Mouse (Mus musculus): ENCODE measurements at regions not wholly inside any gene's neighbourhood (a gene's known extent, or its start where the extent isn't known, plus 50 kb on each side); places are given as distances from the start of the nearest gene placed in this dataset.

DNA sequence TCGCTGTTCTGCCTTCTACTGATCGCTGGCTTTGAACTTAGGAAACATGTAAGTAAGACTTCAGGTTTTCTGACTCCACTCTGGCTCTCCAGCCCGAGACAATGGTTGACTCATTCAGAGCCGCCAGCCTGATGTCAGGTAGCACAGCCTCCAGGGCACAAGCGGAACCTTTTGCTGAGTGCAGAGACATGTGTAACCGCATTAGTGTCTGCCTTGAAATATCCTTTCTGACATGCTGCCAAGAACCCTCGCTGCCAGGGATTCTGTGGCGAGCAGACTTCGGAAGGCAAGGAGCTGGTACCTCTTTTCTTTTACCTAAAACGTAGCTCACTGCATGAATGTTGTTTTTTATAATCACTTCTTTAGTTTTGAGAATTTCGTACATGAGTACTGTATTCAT lies 279.1 kb downstream of the Drd1 start:
- Histone ChIP-seq H3K27ac (ENCODE audit: control insufficient read depth, insufficient read depth, low read depth, low read length) (peak overlapping the region; percentile 49; the same call in 1 of the 2 replicates), H3K4me1 (ENCODE audit: control insufficient read depth, insufficient read depth, low read length) (no peaks in the 10 kb centered on the region; the same call in 1 of the 2 replicates), H3K36me3 (ENCODE audit: control insufficient read depth, insufficient read depth, low read length) (no peaks in the 10 kb centered on the region), H3K4me3 (ENCODE audit: control insufficient read depth, low read depth, low read length) (no peak overlapping the region), H3K27me3 (ENCODE audit: control insufficient read depth, insufficient read depth, low read length) (no peaks in the 10 kb centered on the region)
- no peak for TF ChIP-seq CTCF (IDR thresholded peaks at IDR 0.05; ENCODE audit: control insufficient read depth, insufficient read depth, insufficient replicate concordance, low read depth, low read length)
- TF ChIP-seq POLR2A (IDR thresholded peaks at IDR 0.05; ENCODE audit: control insufficient read depth, low read depth, low read length), result no peak

DNA sequence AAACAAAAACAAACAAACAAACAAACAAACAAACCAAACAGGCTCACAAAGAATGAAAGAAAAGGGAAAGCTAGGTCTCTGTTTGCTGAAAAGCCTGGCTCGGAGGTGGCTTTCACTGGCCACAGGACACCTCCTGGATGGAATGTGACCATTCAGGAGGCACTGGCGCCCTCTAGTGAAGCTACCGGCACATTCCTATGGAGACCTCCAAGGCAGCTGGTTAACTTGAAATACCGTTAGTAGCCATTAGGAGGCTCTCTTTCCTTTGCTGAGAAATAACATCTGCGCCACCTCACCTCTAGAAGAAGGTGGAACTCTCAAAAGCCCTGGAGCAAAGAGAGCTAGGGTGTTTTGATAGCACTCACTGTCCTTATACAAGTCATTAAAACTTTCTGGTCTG lies 279.8 kb downstream of the Drd1 start:
- no peak overlapping the region for H3K4me3 ChIP-seq (ENCODE audit: control insufficient read depth, low read depth, low read length)
- no peaks in the 10 kb centered on the region for H3K27me3 ChIP-seq (ENCODE audit: control insufficient read depth, insufficient read depth, low read length)
- H3K36me3 ChIP-seq (ENCODE audit: control insufficient read depth, insufficient read depth, low read length), result no peaks in the 10 kb centered on the region
- H3K4me1 ChIP-seq (ENCODE audit: control insufficient read depth, insufficient read depth, low read length), result no peaks in the 10 kb centered on the region; the same call in 1 of the 2 replicates
- peak; percentile 86; the same call in 1 of the 2 replicates for TF ChIP-seq CTCF (IDR thresholded peaks at IDR 0.05; ENCODE audit: control insufficient read depth, insufficient read depth, insufficient replicate concordance, low read depth, low read length)
- TF ChIP-seq POLR2A (IDR thresholded peaks at IDR 0.05; ENCODE audit: control insufficient read depth, low read depth, low read length), result no peak
- H3K27ac ChIP-seq (ENCODE audit: control insufficient read depth, insufficient read depth, low read depth, low read length), result no peak overlapping the region

DNA sequence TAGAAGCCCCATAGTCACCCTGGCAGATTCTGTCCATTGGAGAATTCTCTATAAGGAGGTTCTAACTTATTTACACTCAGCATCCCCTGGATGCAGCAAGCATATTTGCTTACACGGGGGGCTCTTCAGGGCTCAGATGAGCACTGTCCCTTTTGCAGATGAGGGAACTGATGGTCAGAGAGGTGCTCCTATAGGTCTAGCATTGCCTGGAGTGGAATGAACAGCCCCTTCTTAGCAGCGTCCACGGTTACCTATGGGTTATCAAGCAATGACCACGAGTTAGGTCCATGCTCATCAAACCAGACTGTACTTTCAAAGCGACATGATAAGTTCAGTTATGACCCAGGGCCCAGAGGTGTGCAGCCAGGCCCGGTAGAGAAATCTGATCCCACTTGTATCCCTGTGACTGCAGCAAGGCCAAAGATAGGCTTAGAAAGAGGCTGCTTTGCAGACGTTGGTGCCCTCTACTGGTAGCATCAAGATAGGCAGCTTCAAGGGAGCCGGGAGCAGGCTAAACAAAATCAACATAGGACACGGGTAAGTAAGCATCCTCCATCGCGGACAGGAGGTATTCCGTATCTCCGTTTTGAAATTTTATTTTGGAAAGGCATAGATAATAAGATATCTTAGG lies 290.8 kb downstream of the Drd1 start:
- TF ChIP-seq CTCF (IDR thresholded peaks at IDR 0.05; ENCODE audit: control insufficient read depth, insufficient read depth, insufficient replicate concordance, low read depth, low read length) (peak; percentile 69; the same call in 1 of the 2 replicates), POLR2A (IDR thresholded peaks at IDR 0.05; ENCODE audit: control insufficient read depth, low read depth, low read length) (no peak)
- Histone ChIP-seq H3K27ac (ENCODE audit: control insufficient read depth, insufficient read depth, low read depth, low read length) (no peak overlapping the region), H3K4me1 (ENCODE audit: control insufficient read depth, insufficient read depth, low read length) (no peaks in the 10 kb centered on the region; the same call in 1 of the 2 replicates), H3K27me3 (ENCODE audit: control insufficient read depth, insufficient read depth, low read length) (no peaks in the 10 kb centered on the region), H3K4me3 (ENCODE audit: control insufficient read depth, low read depth, low read length) (no peak overlapping the region), H3K36me3 (ENCODE audit: control insufficient read depth, insufficient read depth, low read length) (no peaks in the 10 kb centered on the region)

DNA sequence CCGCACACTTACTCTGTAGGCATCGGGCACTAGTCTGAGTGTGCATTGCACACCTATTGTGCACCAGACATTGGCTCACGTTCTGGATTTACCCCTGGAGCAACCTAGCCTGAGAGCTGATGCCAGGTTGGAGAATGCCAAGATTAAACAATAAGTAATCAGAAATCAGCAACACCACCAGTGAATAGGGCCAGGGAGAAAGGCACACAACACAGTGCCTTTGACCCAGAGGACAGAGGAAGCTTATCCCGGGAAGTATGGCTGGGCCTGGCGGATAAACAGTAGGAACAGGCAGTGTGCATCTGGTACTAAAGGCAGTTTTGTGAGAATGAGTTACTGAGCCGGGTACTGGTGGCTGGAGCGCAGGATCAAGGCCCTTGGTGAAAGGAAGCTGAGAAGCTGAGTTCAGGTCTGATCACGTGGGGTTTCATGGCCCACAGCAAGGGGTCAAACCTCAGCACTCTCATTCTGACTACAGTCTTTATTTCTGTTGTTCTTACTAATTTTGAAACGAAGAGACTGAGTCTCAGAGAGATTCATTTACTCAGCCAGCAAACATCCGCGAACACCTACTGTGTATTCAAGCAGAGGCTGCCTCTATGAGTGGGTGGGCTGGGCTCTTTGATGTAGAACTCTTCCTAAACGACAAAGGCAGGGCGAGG lies 284.8 kb upstream of the Msx2 start:
- no peak overlapping the region for H3K4me3 ChIP-seq (ENCODE audit: control insufficient read depth, low read depth, low read length)
- no peaks in the 10 kb centered on the region; the same call in 1 of the 2 replicates for H3K4me1 ChIP-seq (ENCODE audit: control insufficient read depth, insufficient read depth, low read length)
- no peak overlapping the region for H3K27ac ChIP-seq (ENCODE audit: control insufficient read depth, insufficient read depth, low read depth, low read length)
- no peak for TF ChIP-seq CTCF (IDR thresholded peaks at IDR 0.05; ENCODE audit: control insufficient read depth, insufficient read depth, insufficient replicate concordance, low read depth, low read length)
- TF ChIP-seq POLR2A (IDR thresholded peaks at IDR 0.05; ENCODE audit: control insufficient read depth, low read depth, low read length), result no peak
- H3K27me3 ChIP-seq (ENCODE audit: control insufficient read depth, insufficient read depth, low read length), result no peaks in the 10 kb centered on the region
- H3K36me3 ChIP-seq (ENCODE audit: control insufficient read depth, insufficient read depth, low read length), result no peaks in the 10 kb centered on the region

DNA sequence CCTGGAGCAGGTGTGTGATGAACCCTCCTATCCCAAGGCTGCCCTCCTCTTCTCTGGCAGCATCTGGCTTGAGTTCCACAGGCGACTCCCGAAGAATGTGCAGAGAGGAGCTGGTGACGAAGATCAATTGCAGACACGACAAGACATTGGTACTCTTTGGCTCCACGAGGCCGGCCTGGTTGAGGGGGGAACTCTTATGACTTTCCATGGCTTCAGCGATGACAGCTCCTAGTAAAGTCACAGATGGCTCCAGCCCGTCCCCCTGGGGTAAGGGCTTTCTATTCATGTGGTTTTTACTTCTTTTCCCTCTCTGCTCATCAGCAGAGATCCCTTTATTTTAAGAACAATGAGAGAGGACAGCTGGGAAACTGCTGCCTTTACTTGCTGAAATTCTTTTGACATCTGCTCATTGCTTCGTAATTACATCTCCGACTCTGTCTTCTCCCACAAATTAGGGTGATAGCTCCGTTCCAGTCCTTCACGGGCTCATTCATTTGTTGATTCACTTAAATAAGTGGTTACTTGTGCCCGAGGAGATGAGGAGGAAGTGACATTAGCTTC lies 284.2 kb upstream of the Msx2 start:
- Histone ChIP-seq H3K27ac (ENCODE audit: control insufficient read depth, insufficient read depth, low read depth, low read length) (no peak overlapping the region), H3K36me3 (ENCODE audit: control insufficient read depth, insufficient read depth, low read length) (no peaks in the 10 kb centered on the region), H3K27me3 (ENCODE audit: control insufficient read depth, insufficient read depth, low read length) (no peaks in the 10 kb centered on the region), H3K4me3 (ENCODE audit: control insufficient read depth, low read depth, low read length) (no peak overlapping the region), H3K4me1 (ENCODE audit: control insufficient read depth, insufficient read depth, low read length) (no peaks in the 10 kb centered on the region)
- TF ChIP-seq POLR2A (IDR thresholded peaks at IDR 0.05; ENCODE audit: control insufficient read depth, low read depth, low read length) (no peak), CTCF (IDR thresholded peaks at IDR 0.05; ENCODE audit: control insufficient read depth, insufficient read depth, insufficient replicate concordance, low read depth, low read length) (no peak)

DNA sequence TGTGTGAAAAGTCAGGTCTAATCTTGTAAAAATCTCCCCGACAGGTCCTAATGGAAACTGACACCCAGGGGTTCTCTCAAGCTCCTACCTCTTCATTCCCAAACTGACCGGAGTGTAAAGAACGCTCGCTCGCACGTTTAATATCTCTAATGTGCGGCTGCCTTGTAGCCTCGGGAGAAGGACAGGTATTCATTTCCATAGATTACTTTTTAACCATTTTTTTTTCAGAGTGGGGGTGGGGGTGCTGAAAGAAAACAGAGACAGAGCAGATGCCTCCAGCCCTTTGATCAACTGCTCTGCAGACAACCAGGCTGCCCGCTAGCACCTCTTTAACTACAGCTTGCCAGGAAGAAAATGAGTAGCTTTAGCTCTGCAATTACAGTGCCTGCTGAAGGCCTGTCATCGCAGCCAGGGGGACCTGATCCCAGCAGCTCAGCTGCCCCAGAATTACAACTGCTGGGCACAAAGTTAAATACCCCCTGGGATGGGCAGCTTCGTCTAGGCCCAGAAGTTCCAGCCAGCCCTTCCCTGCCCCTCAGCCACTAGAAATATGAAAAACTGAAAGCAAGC lies 282.3 kb upstream of the Msx2 start:
- Histone ChIP-seq H3K4me3 (ENCODE audit: control insufficient read depth, low read depth, low read length) (no peak overlapping the region), H3K27me3 (ENCODE audit: control insufficient read depth, insufficient read depth, low read length) (no peaks in the 10 kb centered on the region), H3K27ac (ENCODE audit: control insufficient read depth, insufficient read depth, low read depth, low read length) (no peak overlapping the region), H3K4me1 (ENCODE audit: control insufficient read depth, insufficient read depth, low read length) (no peaks in the 10 kb centered on the region), H3K36me3 (ENCODE audit: control insufficient read depth, insufficient read depth, low read length) (no peaks in the 10 kb centered on the region)
- TF ChIP-seq CTCF (IDR thresholded peaks at IDR 0.05; ENCODE audit: control insufficient read depth, insufficient read depth, insufficient replicate concordance, low read depth, low read length) (no peak), POLR2A (IDR thresholded peaks at IDR 0.05; ENCODE audit: control insufficient read depth, low read depth, low read length) (no peak)

DNA sequence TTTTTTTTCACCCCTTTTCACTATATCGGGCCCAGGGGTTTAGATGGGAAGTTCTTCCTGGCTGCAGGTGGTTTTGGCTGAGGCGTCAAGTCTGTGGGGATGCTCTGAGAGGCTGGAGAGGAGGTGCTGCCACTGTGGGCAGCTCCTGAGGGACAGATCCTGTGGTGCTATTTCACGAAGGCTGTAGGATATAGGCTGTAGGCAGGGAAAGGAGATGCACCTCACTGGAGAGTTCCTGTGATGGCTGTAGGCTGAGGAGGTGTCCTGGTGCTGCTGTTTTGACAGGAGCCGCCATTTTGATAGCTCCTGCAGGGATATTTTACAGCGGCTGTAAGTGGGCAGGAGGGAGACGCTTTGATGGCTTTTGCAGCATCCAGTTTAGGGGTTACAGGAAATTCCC lies 280.2 kb upstream of the Msx2 start:
- Histone ChIP-seq H3K4me1 (ENCODE audit: control insufficient read depth, insufficient read depth, low read length) (no peaks in the 10 kb centered on the region), H3K4me3 (ENCODE audit: control insufficient read depth, low read depth, low read length) (no peak overlapping the region), H3K27ac (ENCODE audit: control insufficient read depth, insufficient read depth, low read depth, low read length) (no peak overlapping the region), H3K36me3 (ENCODE audit: control insufficient read depth, insufficient read depth, low read length) (no peaks in the 10 kb centered on the region), H3K27me3 (ENCODE audit: control insufficient read depth, insufficient read depth, low read length) (no peaks in the 10 kb centered on the region)
- TF ChIP-seq CTCF (IDR thresholded peaks at IDR 0.05; ENCODE audit: control insufficient read depth, insufficient read depth, insufficient replicate concordance, low read depth, low read length) (no peak), POLR2A (IDR thresholded peaks at IDR 0.05; ENCODE audit: control insufficient read depth, low read depth, low read length) (no peak)
